Mouse (Mus musculus) bone marrow, adult 2 months (tissue): ENCODE results near the gene Meioc.

Experiments
- CTCF ChIP-seq: fragments of 200-500 bp; IDR thresholded peaks from 2 replicates; pipeline ENCODE4 v1.5.1; 2011; ENCODE audit warnings: low read length, control low read depth; ENCODE audit not compliant: control insufficient read depth, insufficient read depth
- POLR2A ChIP-seq: fragments of 200-500 bp; IDR thresholded peaks from 2 replicates; pipeline ENCODE4 v1.6.1; 2011; ENCODE audit warnings: low read depth, mild to moderate bottlenecking, control low read depth, low read length, borderline replicate concordance; ENCODE audit not compliant: control insufficient read depth

- TF ChIP-seq CTCF (no peak), POLR2A (no peak)
Measured at GRCm38 (mm10) chr11:102623876-102624789, 39.4 kb upstream of the Meioc start.
